Mouse (Mus musculus) adipocyte (in vitro differentiated cells): ENCODE data around the gene Fnbp1.
A peak's percentile ranks its signal among the peaks of the same experiment; 100 is the strongest.

Experiments used
- DNase-seq: peaks from one replicate; pipeline ENCODE4 v3.0.0-alpha.2; 2016; ENCODE audit warnings: low spot score

Gene Fnbp1

GRCm38 (mm10) chr2:31025458-31025857 lies 116.3 kb downstream of the Fnbp1 start:
- no peak for DNase-seq

DNA sequence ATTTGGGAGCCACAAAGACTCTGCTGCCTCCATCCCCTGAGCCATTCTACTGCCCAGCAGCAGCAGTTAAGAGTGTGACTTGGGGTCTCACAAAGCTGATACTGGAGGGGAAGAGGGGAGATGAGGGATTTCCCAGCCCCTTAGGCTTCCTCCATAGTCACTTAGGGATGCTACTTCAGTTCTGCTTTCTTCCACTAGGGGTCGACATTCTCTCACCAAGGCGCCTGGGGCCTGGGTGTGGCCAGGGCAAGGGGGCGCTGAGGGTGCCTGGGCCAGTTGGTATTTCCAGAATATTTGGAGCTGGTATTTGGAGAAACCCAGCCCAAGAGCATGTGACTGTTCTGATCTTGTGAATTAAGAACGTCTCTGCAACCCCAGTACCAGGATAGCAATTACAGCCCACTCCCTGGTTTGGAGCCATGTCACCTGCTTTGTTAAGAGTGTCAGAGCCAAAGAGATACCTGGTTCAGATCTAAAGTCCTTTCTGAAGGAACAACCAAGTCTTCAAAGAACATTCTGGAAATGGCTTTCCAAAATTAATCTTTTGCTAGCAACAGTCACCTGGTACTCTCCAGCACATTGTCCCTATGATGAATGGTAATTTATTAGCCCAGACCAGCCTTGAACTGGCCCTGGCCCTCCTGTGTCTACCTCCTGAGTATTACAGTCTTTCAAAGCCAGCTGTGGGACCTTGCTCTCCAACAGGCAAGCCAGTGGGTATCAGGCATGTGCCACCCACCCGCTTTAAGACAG lies 117.0 kb downstream of the Fnbp1 start:
- peak; percentile 73 for DNase-seq

DNA sequence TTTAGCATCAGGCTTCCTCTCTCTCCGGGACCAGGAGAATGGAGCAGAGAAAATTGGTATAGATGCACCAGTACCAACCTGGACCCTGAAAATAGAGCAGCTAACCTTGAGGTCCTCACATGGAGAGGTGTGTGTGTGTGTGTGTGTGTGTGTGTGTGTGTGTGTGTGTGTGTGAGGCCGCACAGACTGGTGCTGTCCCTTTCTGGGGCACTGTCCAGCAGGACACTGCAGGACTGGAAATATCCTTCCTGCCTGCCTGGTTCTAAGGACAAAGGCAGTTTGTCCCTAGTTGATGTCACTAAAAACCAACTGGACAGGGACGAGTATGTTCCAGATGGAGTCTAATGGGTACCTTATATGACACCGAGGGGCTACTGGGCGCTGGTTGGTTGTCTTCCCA lies 117.9 kb downstream of the Fnbp1 start:
- DNase-seq = no peak

DNA sequence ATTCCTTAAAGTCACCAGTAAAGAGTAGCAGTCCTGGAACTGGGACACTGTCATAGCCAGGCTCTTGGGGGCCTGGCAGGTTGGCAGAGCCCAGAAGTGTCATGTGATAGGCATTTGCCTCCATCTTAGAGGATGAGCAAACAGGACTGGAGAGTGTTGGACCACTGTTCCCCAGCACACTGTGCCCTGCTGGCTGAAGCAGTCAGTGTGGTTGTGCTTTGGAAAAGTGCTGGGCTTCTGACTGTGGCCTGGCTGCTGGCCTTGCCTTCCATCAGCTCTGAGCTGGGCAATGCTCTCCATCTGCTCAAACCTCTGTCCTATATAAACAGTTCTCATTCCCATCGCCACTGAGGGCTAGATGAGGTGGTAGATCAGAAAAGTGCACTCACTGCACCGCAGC lies 121.6 kb downstream of the Fnbp1 start:
- DNase-seq = no peak

DNA sequence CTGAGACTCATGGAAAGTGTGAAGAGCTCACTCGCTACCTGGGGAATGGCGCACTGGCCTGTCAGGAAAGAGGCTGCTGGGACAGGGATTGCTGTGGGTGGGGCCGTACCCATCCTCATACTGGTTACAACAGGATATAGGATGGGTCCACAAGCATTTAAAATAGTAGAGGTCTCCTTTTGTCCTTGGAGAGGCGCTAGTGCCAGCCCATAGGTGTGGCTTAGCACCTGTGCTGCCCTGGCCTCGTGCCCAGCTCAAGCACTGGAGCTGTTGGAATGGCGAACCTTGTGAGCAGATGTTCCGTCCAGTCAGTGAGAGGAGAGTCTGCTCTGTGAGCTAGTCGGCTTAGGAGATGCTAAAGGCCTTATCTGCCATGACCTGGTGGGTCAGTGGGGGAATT lies 122.8 kb downstream of the Fnbp1 start:
- DNase-seq = no peak

GRCm38 (mm10) chr2:31018519-31018918 lies 123.3 kb downstream of the Fnbp1 start:
- DNase-seq = no peak

DNA sequence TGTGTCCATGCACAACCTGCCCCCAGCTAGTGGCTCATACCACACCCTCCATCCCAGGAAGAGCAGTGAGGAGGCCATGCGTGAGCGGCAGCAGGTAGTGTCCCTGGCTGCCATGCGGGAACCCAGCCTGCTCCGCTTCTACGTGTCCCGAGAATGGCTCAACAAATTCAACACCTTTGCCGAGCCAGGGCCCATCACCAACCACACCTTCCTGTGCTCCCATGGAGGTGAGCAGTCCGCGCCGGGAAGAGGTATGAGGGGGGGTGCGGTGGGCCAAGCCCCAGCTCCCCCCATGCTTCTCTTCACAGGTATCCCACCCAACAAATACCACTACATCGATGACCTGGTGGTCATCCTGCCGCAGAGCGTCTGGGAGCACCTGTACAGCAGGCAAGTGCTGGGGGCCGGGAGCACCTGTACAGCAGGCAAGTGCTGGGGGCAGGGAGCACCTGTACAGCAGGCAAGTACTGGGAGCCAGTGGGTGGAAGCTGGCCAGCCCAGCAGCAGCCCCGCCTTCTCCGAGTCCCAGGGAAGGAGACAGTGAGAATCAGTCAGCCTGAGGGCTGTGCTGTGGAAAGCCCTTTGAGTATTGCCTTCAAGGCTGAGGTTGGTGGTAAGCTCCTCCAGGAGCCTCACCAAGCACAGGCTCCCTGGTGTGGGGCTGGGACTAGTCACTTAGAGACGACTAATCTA lies 124.0 kb downstream of the Fnbp1 start:
- DNase-seq = no peak

DNA sequence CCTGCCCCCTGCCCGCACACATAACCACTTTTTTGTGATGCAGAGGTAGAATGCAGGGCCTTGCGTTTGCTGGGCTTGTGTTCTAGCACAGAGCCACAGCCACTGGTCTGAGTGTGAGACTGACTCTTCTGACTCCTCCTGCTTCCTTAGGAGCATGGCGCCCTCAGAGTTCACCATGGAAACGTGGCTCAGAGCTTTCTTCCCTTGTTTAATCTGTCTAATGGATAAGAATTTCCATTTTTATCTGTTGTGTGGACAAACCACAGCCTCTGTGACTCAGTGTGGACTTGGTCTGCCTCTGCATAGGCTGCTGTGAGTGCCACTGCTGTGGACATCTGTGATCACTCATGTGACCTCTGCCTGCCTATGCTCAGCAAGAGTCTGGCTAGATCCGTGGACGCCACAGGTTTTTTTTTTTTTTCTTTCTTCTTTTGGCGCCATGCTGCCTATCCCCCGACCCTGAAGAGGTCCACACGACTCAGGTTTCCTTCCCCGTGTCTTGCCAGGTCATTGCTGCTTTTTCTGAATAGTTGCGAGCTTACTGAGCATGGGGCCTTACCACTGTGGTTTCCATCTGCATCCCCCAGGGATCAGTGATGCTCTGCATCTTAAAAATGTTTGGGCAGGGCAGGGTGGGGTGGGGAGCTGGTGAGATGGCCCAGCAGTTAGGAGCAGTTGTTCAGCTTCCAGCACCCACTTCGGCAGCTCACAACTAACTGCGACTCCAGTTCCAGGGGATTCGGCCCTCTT lies 128.3 kb downstream of the Fnbp1 start:
- DNase-seq = no peak

DNA sequence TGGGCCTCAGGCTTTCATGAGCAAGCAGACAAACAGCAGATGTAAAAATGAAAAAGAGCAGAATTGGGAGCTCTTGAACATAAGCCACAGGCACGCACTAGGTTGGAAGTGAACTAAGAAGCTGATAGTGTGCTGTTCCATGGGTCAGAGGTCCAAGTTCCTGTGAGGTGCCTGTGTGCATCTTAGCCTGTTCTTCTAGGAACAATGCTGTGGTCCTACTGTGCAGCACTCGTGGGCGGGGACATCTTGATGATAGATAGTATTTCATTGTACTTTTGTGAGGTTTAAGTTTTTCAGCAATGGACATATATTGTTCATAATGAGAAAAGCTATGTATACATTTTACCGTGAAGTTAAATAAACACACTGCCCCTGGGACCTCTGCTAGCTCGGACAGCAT lies 134.6 kb downstream of the Fnbp1 start:
- DNase-seq = no peak

- no peak for DNase-seq
Observed at GRCm38 (mm10) chr2:31006434-31006833, 135.4 kb downstream of the Fnbp1 start.

GRCm38 (mm10) chr2:31005453-31005852 lies 136.4 kb downstream of the Fnbp1 start:
- no peak for DNase-seq

DNA sequence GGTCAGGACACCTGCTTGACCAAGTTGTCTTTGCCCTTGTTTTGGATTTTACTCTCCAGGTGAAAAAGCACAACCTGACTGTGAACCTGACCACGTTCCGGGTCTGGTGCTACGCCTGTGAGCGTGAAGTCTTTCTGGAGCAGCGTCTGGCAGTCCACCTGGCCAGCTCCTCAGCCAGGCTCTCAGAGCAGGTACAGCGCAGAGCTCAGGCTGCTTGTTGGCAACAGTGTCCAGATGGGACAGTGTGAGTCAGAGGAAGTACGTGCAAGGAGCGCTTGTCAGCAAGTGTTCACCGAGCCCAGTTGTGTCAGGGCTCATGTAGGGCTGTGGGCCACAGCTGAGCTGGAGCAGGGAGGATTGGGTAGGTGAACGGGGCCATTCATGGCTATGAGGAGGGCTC lies 139.0 kb downstream of the Fnbp1 start:
- DNase-seq = no peak

- DNase-seq = no peak
Observed at GRCm38 (mm10) chr2:30998443-30999260, 143.2 kb downstream of the Fnbp1 start.

GRCm38 (mm10) chr2:30995432-30995996 lies 146.3 kb downstream of the Fnbp1 start:
- DNase-seq = peak; percentile 76

- DNase-seq = no peak
Observed at GRCm38 (mm10) chr2:30994853-30995252, 147.0 kb downstream of the Fnbp1 start.

- DNase-seq = no peak
Observed at GRCm38 (mm10) chr2:30990221-30990620, 151.6 kb downstream of the Fnbp1 start.

DNA sequence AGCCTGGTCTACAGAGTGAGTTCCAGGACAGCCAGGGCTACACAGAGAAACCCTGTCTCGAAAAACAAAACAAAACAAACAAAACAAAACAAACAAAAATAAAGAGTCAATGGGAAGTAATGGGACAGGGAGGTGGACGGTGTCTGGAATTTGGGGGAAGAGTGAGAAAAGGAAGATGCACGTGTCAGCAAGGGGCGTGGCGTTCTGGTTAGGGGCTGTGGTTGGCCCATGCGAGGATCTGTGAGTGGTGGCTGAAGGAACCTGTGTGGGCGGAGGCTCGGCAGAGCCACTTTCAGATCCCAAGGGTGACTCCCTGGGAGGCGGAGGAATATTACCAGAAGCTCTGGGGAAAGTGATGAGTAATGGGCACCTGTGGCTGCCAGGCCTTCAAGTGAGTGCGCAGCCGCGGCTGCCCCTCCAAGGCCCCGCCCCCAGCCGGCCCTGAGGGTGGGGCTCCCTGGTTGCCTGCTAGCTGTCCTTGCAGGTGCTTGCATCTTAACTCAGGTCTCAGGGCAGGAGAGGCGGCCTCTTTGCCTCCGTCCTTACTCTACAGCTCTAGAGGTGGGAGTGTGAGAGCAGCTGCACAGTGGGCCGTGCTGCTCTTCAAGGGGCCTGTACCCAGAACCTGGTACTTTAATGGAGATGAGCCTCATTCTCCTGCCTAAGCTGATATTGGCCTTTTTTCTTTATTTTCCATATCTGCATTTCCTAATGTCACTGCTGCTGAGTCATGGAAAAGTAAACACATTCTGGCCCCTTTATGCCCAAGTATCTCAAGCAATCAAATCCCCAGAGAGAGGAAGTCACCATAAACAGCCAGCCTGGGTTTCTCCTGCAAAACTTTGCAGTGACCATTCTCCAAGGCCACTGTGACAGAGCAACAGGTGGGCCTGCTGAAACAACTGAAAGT lies 156.4 kb downstream of the Fnbp1 start:
- DNase-seq = peak; percentile 78

DNA sequence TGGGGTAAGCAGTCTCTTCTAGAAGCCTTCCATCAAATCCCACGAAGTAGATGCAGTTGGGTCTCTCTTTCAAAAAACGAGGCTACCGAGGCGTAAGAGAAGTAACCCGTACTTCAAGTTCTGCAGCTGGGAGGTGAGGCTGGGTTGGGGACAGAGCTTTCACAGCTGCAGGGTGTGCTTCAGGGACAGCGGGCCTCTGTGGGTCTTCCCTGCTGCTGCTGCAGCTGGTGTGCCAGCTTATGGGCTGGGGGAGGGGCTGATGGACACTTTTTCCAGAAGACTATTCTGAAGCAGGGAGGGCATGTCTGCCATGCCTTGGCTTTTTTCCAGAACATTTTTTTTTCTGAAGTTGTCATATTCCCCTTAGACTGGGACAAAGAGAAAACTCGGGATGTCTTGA lies 158.8 kb downstream of the Fnbp1 start:
- no peak for DNase-seq

- peak; percentile 100 for DNase-seq
Observed at GRCm38 (mm10) chr2:30981790-30982513, 159.9 kb downstream of the Fnbp1 start, which contains the start of the genes BC005624 and Usp20. BC005624 (minus strand) TSS chr2:30982201. Usp20 (plus strand) TSS chr2:30982279.
